Mouse (Mus musculus) megakaryocyte progenitor cell, adult 5-6 weeks (primary cell): Measurements from ENCODE around the gene Trappc12. TPM values are rescaled to one million over a fixed set of nuclear protein-coding genes. Genes with fewer than 3 reads are reported as not detected.

Experiments
- ATAC-seq: replicated peaks from 2 replicates; pipeline ENCODE4 v1.8.0; 2016; ENCODE audit warnings: mild to moderate bottlenecking, moderate TSS enrichment, inconsistent platforms; ENCODE audit not compliant: poor library complexity
- total RNA-seq, 2 experiments: library from RNA; stranded (forward) in 1 of 2; stranded (reverse) in 1 of 2; fragments of 157-497, 149-512 nt in 1 of 2; fragments of 200-1000 nt in 1 of 2; gene quantifications; 2 replicates each; pipeline versions ENCODE4 v1.2.3 to v1.2.4; 2015 to 2017

The Trappc12 gene
- total RNA-seq, 2 experiments from 2014 or later: 34.0 to 41.1 TPM

DNA sequence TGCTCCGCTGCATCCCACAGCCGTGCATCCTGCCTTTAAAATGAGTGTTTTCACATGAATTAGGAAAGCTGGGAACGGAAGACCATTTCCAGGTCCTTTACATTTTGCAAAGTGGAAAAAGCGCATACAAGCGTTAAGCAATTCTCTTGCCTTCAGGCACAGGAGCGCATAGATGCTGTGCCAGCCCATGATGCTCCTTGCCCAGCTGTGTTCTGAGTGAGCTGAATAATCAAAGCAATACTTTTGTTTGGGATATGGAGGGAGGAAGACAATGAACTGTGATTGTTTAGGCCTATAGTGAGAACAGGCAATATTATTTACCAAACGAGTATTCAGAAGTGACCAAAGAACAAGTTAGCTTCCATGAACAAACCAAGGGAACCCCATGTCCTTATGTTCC lies 59.5 kb downstream of the Trappc12 start:
- ATAC-seq: no peak

DNA sequence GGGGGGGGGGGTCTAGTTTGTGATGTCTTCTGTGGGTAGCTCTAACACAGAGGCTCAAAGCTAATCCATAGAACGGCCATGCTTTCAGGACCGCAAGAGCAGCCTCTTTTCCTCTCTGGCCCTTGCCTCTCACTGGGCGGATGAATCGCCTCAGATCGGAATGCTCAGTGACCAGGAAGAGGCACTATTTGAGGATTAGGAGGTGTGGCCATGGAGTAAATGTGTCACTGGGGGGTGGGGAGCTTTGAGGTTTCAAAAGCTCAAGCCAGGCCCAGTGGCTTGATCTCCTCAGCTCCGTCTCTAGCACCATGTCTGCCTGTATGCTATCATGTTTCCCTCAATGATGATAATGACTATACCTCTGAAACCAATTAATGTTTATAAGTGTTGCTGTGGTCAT lies 61.3 kb downstream of the Trappc12 start:
- no peak for ATAC-seq

DNA sequence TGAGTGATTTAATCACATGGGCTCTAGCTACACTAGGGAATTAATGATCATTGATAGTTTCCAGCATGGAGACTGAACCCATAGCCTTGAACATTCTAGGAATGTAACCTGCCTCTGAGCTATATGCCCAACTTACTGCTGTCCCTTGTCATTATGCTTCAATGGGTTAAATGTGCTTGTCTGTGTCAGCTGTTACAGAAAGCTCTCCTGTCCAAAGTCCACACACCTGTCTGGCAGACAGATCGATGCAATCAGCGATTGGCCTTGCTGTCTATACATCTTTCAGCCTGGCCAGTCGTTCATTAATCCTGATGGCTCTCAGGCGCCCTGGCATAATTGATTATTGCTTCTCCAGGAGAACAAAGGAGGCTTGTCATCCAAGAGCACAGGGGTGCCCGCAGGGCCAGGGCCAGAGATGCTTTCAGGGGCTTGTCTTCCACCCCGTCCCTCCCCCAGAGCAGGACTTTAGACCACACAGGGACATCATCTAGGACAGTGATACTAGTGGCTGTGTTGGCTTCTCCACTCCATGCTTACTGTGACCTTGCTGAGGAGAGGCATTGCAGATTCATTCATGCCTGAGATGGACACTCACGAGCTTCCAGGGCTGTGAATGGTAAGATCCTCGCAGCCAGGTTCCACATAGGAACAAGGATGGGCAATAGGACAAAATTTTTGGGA lies 63.9 kb downstream of the Trappc12 start:
- no peak for ATAC-seq

DNA sequence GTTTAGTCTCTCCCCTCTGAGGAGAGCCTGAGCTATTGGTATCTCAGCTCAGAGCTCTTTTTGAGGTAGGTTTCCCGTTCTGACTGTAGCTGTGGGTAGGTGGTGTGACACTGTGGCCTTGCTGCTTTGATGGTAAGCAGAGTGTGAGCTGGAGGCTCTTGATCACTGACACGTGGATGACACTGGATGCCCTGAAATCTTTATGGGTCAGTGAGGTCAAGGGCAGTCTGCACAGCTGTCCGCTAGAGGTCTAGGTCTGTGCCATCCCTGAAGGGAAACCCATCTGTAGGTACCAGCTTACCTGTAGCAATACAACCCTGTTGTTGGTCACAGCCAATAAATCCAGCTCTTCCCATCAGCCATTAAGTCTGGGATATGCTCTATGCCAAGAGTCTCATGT lies 64.5 kb downstream of the Trappc12 start:
- ATAC-seq: no peak

DNA sequence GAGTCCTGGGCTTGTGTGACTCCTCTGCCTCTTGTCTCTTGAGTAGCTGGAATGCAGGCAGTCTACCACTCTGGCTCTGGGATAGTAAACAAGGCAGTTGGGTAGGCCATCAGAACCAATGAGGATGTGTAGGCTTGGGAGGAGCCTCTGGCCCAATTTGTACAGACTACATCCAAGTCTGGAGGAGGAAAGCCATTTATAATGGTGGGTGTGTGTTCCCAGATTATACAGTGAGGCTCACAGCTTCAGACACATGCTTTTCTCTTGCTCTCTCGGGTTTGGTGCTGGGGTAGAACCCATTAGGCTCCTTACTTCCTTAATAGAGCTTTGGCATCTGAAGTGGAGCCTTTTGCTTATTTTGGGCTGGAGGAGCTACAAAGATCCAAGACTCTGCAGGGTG lies 65.6 kb downstream of the Trappc12 start:
- no peak for ATAC-seq

DNA sequence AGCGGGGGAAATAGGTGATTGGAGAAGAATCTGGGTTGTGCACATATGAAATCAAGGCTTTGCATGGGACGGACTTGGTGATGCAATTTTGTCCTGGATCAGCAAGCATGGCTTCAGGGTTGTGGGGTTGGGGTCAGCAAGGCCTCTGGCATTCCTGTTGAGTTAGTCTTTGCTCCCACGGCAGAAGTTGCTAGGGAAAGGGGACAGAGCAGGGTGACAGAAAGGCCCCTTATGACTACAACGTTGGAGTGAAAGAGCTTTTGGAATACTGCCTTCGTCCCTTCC lies 74.4 kb downstream of the Trappc12 start:
- ATAC-seq: peak; percentile 2; the same call in 1 of the 2 replicates

DNA sequence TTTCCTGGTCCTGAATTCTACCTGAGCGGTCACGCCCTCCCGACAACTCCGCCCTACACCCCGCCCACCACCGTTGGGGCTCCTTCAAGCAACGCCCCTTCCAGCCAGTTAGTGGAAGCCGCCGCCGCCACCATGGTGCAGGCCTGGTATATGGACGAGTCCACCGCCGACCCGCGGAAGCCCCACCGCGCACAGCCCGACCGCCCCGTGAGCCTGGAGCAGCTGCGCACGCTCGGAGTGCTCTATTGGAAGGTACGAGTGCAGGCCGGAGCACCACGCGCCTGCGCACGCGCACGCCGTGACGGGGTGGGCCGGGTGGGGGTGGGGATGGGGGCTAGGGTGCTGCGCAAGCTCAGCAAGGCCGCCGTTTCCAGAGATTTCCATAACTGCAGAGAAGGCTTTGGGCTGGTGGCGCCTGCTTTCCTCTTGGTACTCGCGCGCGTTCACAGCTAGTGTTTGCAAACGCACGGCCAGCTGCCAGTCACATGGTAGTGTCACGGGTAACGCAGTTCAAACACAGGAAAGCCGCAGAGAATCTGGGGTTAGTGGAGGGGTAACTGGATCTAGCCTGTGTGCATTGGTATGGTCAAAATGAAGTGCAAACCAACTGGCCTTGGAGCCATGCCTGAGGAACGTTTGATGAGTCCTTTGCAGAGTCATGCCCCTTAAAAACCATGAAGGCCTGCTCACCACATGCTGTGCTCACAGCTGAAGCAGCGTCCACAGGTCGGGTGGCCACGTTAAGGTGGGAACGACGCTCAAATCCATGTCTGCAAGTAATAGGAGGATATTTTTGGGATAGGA lies 74.9 kb downstream of the Trappc12 start, which contains the start of gene Adi1:
Gene Adi1 (plus strand): TSS at position 111 of the 804 bp plus-strand sequence.
- ATAC-seq: peak; percentile 89

DNA sequence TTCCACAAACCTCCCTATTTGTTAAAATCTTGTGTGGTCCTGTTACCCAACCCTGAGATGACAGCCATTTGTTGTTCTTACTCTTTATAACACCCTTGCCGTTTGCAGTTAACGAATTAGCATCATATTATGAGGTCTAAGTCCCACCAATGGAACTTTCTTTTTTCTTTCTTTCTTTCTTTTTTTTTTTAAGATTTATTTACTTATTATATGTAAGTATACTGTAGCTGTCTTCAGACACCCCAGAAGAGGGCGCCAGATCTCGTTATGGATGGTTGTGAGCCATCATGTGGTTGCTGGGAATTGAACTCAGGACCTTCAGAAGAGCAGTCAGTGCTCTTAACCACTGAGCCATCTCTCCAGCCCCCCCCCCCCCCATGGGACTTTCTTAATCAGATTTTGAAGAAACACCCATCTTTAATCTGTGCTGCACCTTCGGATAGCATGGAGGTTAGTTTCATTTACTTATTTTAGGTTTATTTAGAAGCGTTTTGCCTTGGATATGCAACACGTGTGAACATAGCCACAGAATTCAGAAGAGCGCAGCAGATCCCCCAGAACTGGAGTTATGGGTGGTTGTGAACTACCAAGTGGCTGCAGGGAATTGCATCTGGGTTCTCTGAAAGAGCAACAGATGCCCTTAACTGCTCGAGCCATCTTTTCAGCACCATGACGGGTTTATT lies 76.1 kb downstream of the Trappc12 start:
- no peak for ATAC-seq

DNA sequence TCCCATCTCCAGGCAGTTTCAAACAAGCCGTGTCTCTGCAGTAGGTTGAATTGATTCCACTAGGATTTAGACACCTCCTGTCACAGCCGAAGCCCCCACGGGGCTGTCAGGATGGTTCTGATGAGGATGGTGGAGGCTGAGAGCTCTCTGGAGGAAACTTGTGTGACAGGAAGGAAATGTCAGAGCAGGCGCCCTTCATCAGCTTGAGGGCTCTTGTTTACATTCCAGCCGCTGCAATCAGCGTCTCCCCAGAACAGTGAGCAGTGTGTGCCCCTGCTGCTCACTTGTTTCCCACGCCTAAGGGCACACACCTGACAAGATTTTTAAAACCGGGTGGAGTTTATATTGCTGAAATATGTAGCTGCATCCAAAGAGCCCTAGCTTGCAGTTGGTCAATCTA lies 83.0 kb downstream of the Trappc12 start:
- ATAC-seq: no peak

DNA sequence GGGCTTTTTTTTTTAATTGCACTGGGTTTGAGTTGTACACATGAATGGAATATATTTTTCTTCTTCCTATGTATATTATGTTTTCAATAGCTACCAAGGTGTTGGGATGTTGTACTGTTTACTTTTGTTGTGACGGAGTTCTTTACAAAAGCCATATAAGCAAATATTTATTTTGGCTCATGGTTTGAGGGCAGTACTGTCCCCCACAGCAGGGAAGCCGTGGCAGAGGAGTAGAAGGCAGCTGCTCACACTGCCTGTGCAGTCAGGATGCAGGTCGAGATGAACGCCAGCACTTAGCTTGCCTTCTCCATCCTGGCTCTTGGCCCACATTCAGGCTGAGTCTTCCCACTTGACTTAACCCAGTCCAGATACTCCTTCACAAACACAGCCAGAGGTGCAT lies 83.5 kb downstream of the Trappc12 start:
- no peak for ATAC-seq

DNA sequence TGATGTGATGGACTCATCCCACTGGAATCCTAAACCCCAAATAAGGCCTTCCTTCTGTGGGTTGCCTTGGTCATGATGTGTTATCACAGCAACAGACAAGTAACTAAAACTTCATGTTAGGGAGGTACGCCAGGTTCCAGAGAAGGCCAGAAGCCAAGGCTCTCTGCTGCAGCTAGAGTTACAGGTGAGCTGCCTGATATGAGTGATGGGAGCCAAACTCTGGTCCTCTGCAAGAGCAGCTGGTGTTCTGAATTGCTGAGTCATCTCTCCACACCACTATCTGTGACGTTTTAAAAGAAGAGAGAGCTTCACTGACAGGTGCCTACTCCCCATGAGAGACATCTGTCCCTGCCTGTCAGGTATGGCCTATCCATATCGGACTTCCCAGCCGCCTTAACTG lies 87.6 kb downstream of the Trappc12 start:
- no peak for ATAC-seq

DNA sequence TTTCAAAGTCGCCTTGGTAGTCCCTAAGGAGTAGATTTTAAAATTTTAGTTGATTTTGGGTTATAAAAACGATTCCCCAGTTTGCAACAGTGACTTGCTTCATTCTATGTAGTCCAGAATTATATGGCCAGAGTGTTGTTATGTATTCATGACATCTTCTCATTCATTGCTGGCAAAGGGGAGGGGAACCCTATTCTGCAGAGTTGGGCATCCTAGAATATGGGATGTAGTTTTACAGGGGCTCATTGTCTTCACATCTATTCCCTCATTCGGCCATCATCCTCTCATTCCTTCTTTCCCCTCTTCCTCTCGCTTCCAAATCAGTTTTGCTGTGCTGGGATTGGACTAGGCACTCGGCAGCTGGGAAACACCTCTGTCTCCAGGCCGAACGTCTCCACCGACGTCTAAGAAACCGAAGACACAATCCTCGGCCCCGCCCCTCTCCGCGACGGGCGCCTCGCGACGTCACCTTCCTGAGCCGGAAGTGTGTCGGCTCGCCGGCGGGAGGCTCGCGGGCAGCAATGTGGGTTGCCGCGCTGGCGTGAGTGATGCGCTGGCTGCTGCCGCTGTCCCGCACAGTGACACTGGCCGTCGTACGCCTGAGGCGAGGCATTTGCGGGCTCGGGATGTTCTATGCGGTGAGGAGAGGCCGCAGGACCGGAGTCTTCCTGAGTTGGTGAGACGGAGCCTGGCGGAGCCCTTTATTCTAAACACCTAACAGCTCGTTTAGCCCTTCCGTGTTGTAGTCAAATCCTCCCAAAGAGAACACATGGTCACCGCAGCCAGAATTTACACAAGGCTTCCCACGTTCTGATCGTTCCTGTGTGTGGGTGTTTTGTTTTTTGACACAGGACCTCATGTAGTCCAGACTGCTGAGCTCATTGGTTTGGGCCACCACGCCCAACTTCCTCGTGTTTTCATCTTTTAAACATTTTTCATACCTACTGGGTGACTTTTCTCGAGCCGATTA lies 100.8 kb downstream of the Trappc12 start, which contains the start of gene Rnaseh1:
Gene Rnaseh1 (plus strand): TSS at position 462 of the 970 bp plus-strand sequence.
- ATAC-seq: peak; percentile 98

Other genes starting within 250 kb of the Trappc12 start
- gene Dcdc2c, start 198.1 kb downstream of the Trappc12 start, total RNA-seq (2015): not detected in 2 replicates
- gene Dcdc2c, start 198.1 kb downstream of the Trappc12 start, total RNA-seq (2017): 0.37 and 0.61 TPM in 2 replicates
- gene Allc, start 167.9 kb downstream of the Trappc12 start, total RNA-seq (2015): not detected in 2 replicates
- not detected in 2 replicates for gene Allc, start 167.9 kb downstream of the Trappc12 start, total RNA-seq (2017)
- gene Colec11, start 127.1 kb downstream of the Trappc12 start, total RNA-seq (2015): not detected in 2 replicates
- gene Colec11, start 127.1 kb downstream of the Trappc12 start, total RNA-seq (2017): 0.17 and 0.95 TPM in 2 replicates
- 2,571 and 2,731 TPM in 2 replicates for gene Rps7, start 114.5 kb downstream of the Trappc12 start, total RNA-seq (2015)
- gene Rps7, start 114.5 kb downstream of the Trappc12 start, total RNA-seq (2017): 4,806 and 4,883 TPM in 2 replicates
- 29.7 and 29.9 TPM in 2 replicates for gene Rnaseh1, start 100.9 kb downstream of the Trappc12 start, total RNA-seq (2015)
- 25.7 and 31.9 TPM in 2 replicates for gene Rnaseh1, start 100.9 kb downstream of the Trappc12 start, total RNA-seq (2017)
- gene Adi1, start 75.2 kb downstream of the Trappc12 start, total RNA-seq (2015): 125 and 137 TPM in 2 replicates
- gene Adi1, start 75.2 kb downstream of the Trappc12 start, total RNA-seq (2017): 26.7 and 32.3 TPM in 2 replicates
- 21.6 and 25.1 TPM in 2 replicates for gene Eipr1, start 1.3 kb upstream of the Trappc12 start, total RNA-seq (2015)
- 26.6 and 26.9 TPM in 2 replicates for gene Eipr1, start 1.3 kb upstream of the Trappc12 start, total RNA-seq (2017)